Mouse (Mus musculus) testis, postnatal 10 days (tissue): Measurements from ENCODE around the gene Aspa.

Experiments used
- DNase-seq: peaks from one replicate; pipeline ENCODE4 v3.0.0; 2021; ENCODE audit warnings: low spot score

Aspa gene

DNA sequence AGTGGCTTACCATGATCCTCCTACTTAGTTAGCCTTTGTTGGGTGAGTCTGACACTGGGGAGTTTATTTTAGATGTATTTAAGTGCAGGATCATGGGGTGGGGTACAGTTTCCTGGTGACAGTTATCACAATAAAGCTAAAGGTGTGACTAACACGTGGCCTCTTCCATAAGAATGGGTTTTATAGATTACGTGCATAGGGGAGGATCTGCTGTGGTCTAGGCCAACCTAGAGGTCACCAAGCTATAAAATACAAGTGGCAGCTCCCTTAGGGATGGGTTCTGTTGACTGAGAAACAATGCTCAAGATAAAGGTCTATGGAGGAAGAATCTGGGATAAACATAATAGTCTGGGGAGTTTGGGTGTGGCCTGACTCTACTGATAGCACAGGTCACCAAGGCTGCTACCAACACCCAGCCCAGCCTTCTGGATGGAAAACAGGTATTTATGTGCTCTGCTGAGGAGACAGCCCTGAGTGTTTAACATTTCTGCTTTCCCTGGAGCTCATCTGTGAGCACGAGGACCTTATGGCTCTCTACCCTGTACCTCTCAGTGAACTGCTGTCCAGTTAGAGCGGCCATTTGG, 71.9 kb downstream of the Aspa start:
- DNase-seq: no peak
